Mouse (Mus musculus) embryonic facial prominence, embryonic 15.5 days (tissue): Measurements from ENCODE around the gene Lrrc4b. TPM values are rescaled to one million over a fixed set of nuclear protein-coding genes. Genes with fewer than 3 reads are reported as not detected.

Source experiments
- ATAC-seq: fragments of 200-750 bp; cut with Nextera tagmentation; 2 replicates; pipeline ENCODE4 v1.8.0; 2017; ENCODE audit warnings: low read depth, moderate TSS enrichment; ENCODE audit not compliant: insufficient number of reproducible peaks, low FRiP score, low TSS enrichment
- H3K27ac ChIP-seq: fragments of 300-500 bp; sonication (generic); replicated peaks from 2 replicates; pipeline ENCODE4 v1.5.1; 2015; ENCODE audit warnings: mild to moderate bottlenecking, inconsistent platforms
- H3K27me3 ChIP-seq: fragments of 300-500 bp; sonication (generic); 2 replicates; pipeline ENCODE4 v1.6.1; 2015; ENCODE audit warnings: inconsistent platforms
- H3K36me3 ChIP-seq: fragments of 300-500 bp; sonication (generic); 2 replicates; pipeline ENCODE4 v1.6.1; 2015; ENCODE audit warnings: mild to moderate bottlenecking, inconsistent platforms
- H3K4me1 ChIP-seq: fragments of 300-500 bp; sonication (generic); 2 replicates; pipeline ENCODE4 v1.6.1; 2015; ENCODE audit warnings: inconsistent platforms
- H3K4me2 ChIP-seq: fragments of 300-500 bp; sonication (generic); replicated peaks from 2 replicates; pipeline ENCODE4 v1.6.1; 2015; ENCODE audit warnings: mild to moderate bottlenecking, inconsistent platforms
- H3K4me3 ChIP-seq: fragments of 300-500 bp; sonication (generic); replicated peaks from 2 replicates; pipeline ENCODE4 v1.5.1; 2015; ENCODE audit warnings: mild to moderate bottlenecking, inconsistent platforms
- H3K9ac ChIP-seq: fragments of 300-500 bp; sonication (generic); 2 replicates; pipeline ENCODE4 v1.6.1; 2015; ENCODE audit warnings: inconsistent platforms
- H3K9me3 ChIP-seq: fragments of 300-500 bp; sonication (generic); replicated peaks from 2 replicates; pipeline ENCODE4 v1.6.1; 2016; ENCODE audit warnings: inconsistent platforms
- microRNA-seq: library from miRNA; unstranded; fragments of <30 nt; microRNA quantifications from one replicate; pipeline ENCODE4, GENCODE M21; 2016; ENCODE audit warnings: borderline number of aligned reads
- polyA plus RNA-seq: library from polyadenylated mRNA; unstranded; fragments of >200 nt; fragmentation: Nextera tagmentation; extraction: Ambion mirVana; gene quantifications from 2 replicates; pipeline ENCODE4 v1.2.1, GENCODE M21; 2015

The Lrrc4b gene
- polyA plus RNA-seq, 1 experiment from 2014 or later = 1.3 TPM

GRCm38 (mm10) chr7:44507491-44507890 lies 78.7 kb downstream of the Lrrc4b start:
- Histone ChIP-seq H3K36me3 (no peaks in the 10 kb centered on the region), H3K9ac (no peak overlapping the region), H3K4me2 (no peak overlapping the region), H3K4me3 (no peak overlapping the region), H3K4me1 (no peaks in the 10 kb centered on the region), H3K27ac (no peak overlapping the region), H3K9me3 (no peaks in the 10 kb centered on the region), H3K27me3 (peaks cover 7% of the 10 kb centered on the region; the same call in 1 of the 2 replicates)
- ATAC-seq = no peak

Small RNAs within 50 kb of the gene (microRNA-seq; reads per million reads assigned to microRNA genes)
- gene Mir7052 = not detected

Other genes starting within 250 kb of the Lrrc4b start
- gene Klk1b24, start 240.8 kb upstream of the Lrrc4b start, polyA plus RNA-seq = not detected in 2 replicates
- gene Klk1b3, start 230.8 kb upstream of the Lrrc4b start, polyA plus RNA-seq = not detected in 2 replicates
- gene Klk1b4, start 221.6 kb upstream of the Lrrc4b start, polyA plus RNA-seq = not detected in 2 replicates
- not detected in 2 replicates for gene Klk1b5, start 213.1 kb upstream of the Lrrc4b start, polyA plus RNA-seq
- not detected in 2 replicates for gene Klk1, start 203.7 kb upstream of the Lrrc4b start, polyA plus RNA-seq
- gene Gm36864, start 192.8 kb upstream of the Lrrc4b start, polyA plus RNA-seq = 0.24 TPM in 1 of 2 replicates, not detected in the other
- 1.1 and 1.3 TPM in 2 replicates for gene 1700028J19Rik, start 182.3 kb upstream of the Lrrc4b start, polyA plus RNA-seq
- 151 and 162 TPM in 2 replicates for gene 2410002F23Rik, start 182.3 kb upstream of the Lrrc4b start, polyA plus RNA-seq
- 0.23 and 0.30 TPM in 2 replicates for gene Acp4, start 171.6 kb upstream of the Lrrc4b start, polyA plus RNA-seq
- gene Gm15517, start 167.6 kb upstream of the Lrrc4b start, polyA plus RNA-seq = not detected in 2 replicates
- 26.1 and 28.1 TPM in 2 replicates for gene Clec11a, start 122.1 kb upstream of the Lrrc4b start, polyA plus RNA-seq
- gene Shank1, start 118.8 kb upstream of the Lrrc4b start, polyA plus RNA-seq = 3.7 and 6.1 TPM in 2 replicates
- 2.7 and 3.4 TPM in 2 replicates for gene Syt3, start 44.9 kb upstream of the Lrrc4b start, polyA plus RNA-seq
- 1.4 and 1.5 TPM in 2 replicates for gene 1700008O03Rik, start 43.2 kb upstream of the Lrrc4b start, polyA plus RNA-seq
- 0.20 and 0.81 TPM in 2 replicates for gene Aspdh, start 36.4 kb downstream of the Lrrc4b start, polyA plus RNA-seq
- 121 and 124 TPM in 2 replicates for gene Josd2, start 39.0 kb downstream of the Lrrc4b start, polyA plus RNA-seq
- gene Emc10, start 67.5 kb downstream of the Lrrc4b start, polyA plus RNA-seq = 140 and 149 TPM in 2 replicates
- gene Fam71e1, start 67.6 kb downstream of the Lrrc4b start, polyA plus RNA-seq = 12.0 and 14.7 TPM in 2 replicates
- 0.18 and 0.81 TPM in 2 replicates for gene Mybpc2, start 95.6 kb downstream of the Lrrc4b start, polyA plus RNA-seq
- 1.2 and 1.4 TPM in 2 replicates for gene Spib, start 103.1 kb downstream of the Lrrc4b start, polyA plus RNA-seq
- 77.9 and 86.2 TPM in 2 replicates for gene Pold1, start 119.8 kb downstream of the Lrrc4b start, polyA plus RNA-seq
- gene Nr1h2, start 124.9 kb downstream of the Lrrc4b start, polyA plus RNA-seq = 76.9 and 83.4 TPM in 2 replicates
- gene Napsa, start 143.4 kb downstream of the Lrrc4b start, polyA plus RNA-seq = 2.8 and 2.9 TPM in 2 replicates
- 0.46 and 0.84 TPM in 2 replicates for gene Kcnc3, start 161.6 kb downstream of the Lrrc4b start, polyA plus RNA-seq
- gene Myh14, start 241.8 kb downstream of the Lrrc4b start, polyA plus RNA-seq = 20.0 and 23.0 TPM in 2 replicates